Mouse (Mus musculus): ENCODE measurements around the gene Tmem262. TPM values are rescaled to one million over a fixed set of nuclear protein-coding genes. Genes with fewer than 3 reads are reported as not detected.

Gene Tmem262
- polyA plus RNA-seq, 1 experiment from 2014 or later = not detected

- ATAC-seq = no peak
- 89% methylated on average over 14 of the region's 15 CpGs for WGBS
- no peak overlapping the region; the same call in 1 of the 2 replicates for H3K4me2 ChIP-seq (ENCODE audit: low read length)
Measured at GRCm38 (mm10) chr19:6116113-6116850, 36.4 kb downstream of the Tmem262 start.

GRCm38 (mm10) chr19:6117346-6117985 is 37.6 kb downstream of the Tmem262 start:
- ATAC-seq = no peak; the same call in 1 of the 2 replicates
- WGBS = 4% methylated on average over 32 of the region's 32 CpGs
- H3K9ac ChIP-seq (replicated peaks; ENCODE audit: low read depth, low read length) = peak overlapping the region; percentile 88
- H3K4me3 ChIP-seq (replicated peaks; ENCODE audit: low read length) = peak overlapping the region; percentile 88
- H3K4me2 ChIP-seq (ENCODE audit: low read length) = peak overlapping the region; percentile 76
- peaks cover 21% of the 10 kb centered on the region for H3K4me1 ChIP-seq (replicated peaks; ENCODE audit: control insufficient read depth, insufficient read depth, low read length)
- peak overlapping the region; percentile 95 for H3K27ac ChIP-seq (ENCODE audit: low read length)
- H3K27me3 ChIP-seq (replicated peaks; ENCODE audit: control insufficient read depth, insufficient read depth, low read length) = no peaks in the 10 kb centered on the region
- no peaks in the 10 kb centered on the region for H3K9me3 ChIP-seq (ENCODE audit: control insufficient read depth, low read length)
- H3K36me3 ChIP-seq (ENCODE audit: control insufficient read depth, insufficient read depth) = peaks cover 15% of the 10 kb centered on the region

More at GRCm38 (mm10) chr19:6116113-6116850, 36.4 kb downstream of the Tmem262 start:
- H3K27ac ChIP-seq (ENCODE audit: low read length) = no peak overlapping the region
- no peak overlapping the region for H3K4me3 ChIP-seq (replicated peaks; ENCODE audit: low read length)
- no peaks in the 10 kb centered on the region for H3K9me3 ChIP-seq (ENCODE audit: control insufficient read depth, low read length)
- no peaks in the 10 kb centered on the region for H3K27me3 ChIP-seq (replicated peaks; ENCODE audit: control insufficient read depth, insufficient read depth, low read length)
- H3K9ac ChIP-seq (replicated peaks; ENCODE audit: low read depth, low read length) = no peak overlapping the region
- H3K36me3 ChIP-seq (ENCODE audit: control insufficient read depth, insufficient read depth) = peaks cover 15% of the 10 kb centered on the region
- peaks cover 21% of the 10 kb centered on the region for H3K4me1 ChIP-seq (replicated peaks; ENCODE audit: control insufficient read depth, insufficient read depth, low read length)

- peak within 1 kb of the TSS; percentile 76 for H3K4me2 ChIP-seq (ENCODE audit: low read length)
- ATAC-seq = peak; percentile 93
- peak within 1 kb of the TSS; percentile 88 for H3K9ac ChIP-seq (replicated peaks; ENCODE audit: low read depth, low read length)
- no peaks in the 10 kb centered on the region for H3K27me3 ChIP-seq (replicated peaks; ENCODE audit: control insufficient read depth, insufficient read depth, low read length)
- under 1% methylated on average over 77 of the region's 77 CpGs for WGBS
- peaks cover 15% of the 10 kb centered on the region for H3K36me3 ChIP-seq (ENCODE audit: control insufficient read depth, insufficient read depth)
- peak within 1 kb of the TSS; percentile 88 for H3K4me3 ChIP-seq (replicated peaks; ENCODE audit: low read length)
- H3K27ac ChIP-seq (ENCODE audit: low read length) = peak within 1 kb of the TSS; percentile 95
- no peaks in the 10 kb centered on the region for H3K9me3 ChIP-seq (ENCODE audit: control insufficient read depth, low read length)
- peaks cover 21% of the 10 kb centered on the region for H3K4me1 ChIP-seq (replicated peaks; ENCODE audit: control insufficient read depth, insufficient read depth, low read length)
Measured at GRCm38 (mm10) chr19:6117986-6118676, 38.3 kb downstream of the Tmem262 start, which contains the start of gene Sac3d1. Sac3d1 (minus strand) TSS chr19:6118650.

GRCm38 (mm10) chr19:6118677-6119185 is 38.9 kb downstream of the Tmem262 start:
- H3K9me3 ChIP-seq (ENCODE audit: control insufficient read depth, low read length) = no peaks in the 10 kb centered on the region
- WGBS = under 1% methylated on average over 8 of the region's 8 CpGs
- peak; percentile 56; the same call in 1 of the 2 replicates for ATAC-seq
- H3K36me3 ChIP-seq (ENCODE audit: control insufficient read depth, insufficient read depth) = peaks cover 15% of the 10 kb centered on the region
- H3K9ac ChIP-seq (replicated peaks; ENCODE audit: low read depth, low read length) = peak overlapping the region; percentile 88
- H3K4me1 ChIP-seq (replicated peaks; ENCODE audit: control insufficient read depth, insufficient read depth, low read length) = peaks cover 26% of the 10 kb centered on the region
- H3K27me3 ChIP-seq (replicated peaks; ENCODE audit: control insufficient read depth, insufficient read depth, low read length) = no peaks in the 10 kb centered on the region
- H3K4me2 ChIP-seq (ENCODE audit: low read length) = peak overlapping the region; percentile 76
- H3K4me3 ChIP-seq (replicated peaks; ENCODE audit: low read length) = peak overlapping the region; percentile 88
- H3K27ac ChIP-seq (ENCODE audit: low read length) = peak overlapping the region; percentile 95

GRCm38 (mm10) chr19:6121761-6122160 is 41.9 kb downstream of the Tmem262 start:
- Histone ChIP-seq H3K9me3 (ENCODE audit: control insufficient read depth, low read length) (no peaks in the 10 kb centered on the region), H3K27ac (ENCODE audit: low read length) (no peak overlapping the region), H3K4me2 (ENCODE audit: low read length) (no peak overlapping the region), H3K27me3 (replicated peaks; ENCODE audit: control insufficient read depth, insufficient read depth, low read length) (no peaks in the 10 kb centered on the region), H3K9ac (replicated peaks; ENCODE audit: low read depth, low read length) (no peak overlapping the region), H3K36me3 (ENCODE audit: control insufficient read depth, insufficient read depth) (no peaks in the 10 kb centered on the region), H3K4me1 (replicated peaks; ENCODE audit: control insufficient read depth, insufficient read depth, low read length) (peaks cover 23% of the 10 kb centered on the region), H3K4me3 (replicated peaks; ENCODE audit: low read length) (no peak overlapping the region)
- no peak for ATAC-seq
- WGBS = 35% methylated on average over 19 of the region's 19 CpGs

GRCm38 (mm10) chr19:6123330-6123729 is 43.5 kb downstream of the Tmem262 start:
- H3K4me2 ChIP-seq (ENCODE audit: low read length) = no peak overlapping the region
- no peak for ATAC-seq
- H3K27ac ChIP-seq (ENCODE audit: low read length) = no peak overlapping the region
- H3K4me3 ChIP-seq (replicated peaks; ENCODE audit: low read length) = no peak overlapping the region
- 64% methylated on average over 8 of the region's 8 CpGs for WGBS
- H3K9me3 ChIP-seq (ENCODE audit: control insufficient read depth, low read length) = no peaks in the 10 kb centered on the region
- H3K9ac ChIP-seq (replicated peaks; ENCODE audit: low read depth, low read length) = no peak overlapping the region
- H3K4me1 ChIP-seq (replicated peaks; ENCODE audit: control insufficient read depth, insufficient read depth, low read length) = peaks cover 15% of the 10 kb centered on the region
- no peaks in the 10 kb centered on the region for H3K36me3 ChIP-seq (ENCODE audit: control insufficient read depth, insufficient read depth)
- H3K27me3 ChIP-seq (replicated peaks; ENCODE audit: control insufficient read depth, insufficient read depth, low read length) = no peaks in the 10 kb centered on the region

- H3K9me3 ChIP-seq (ENCODE audit: control insufficient read depth, low read length) = no peaks in the 10 kb centered on the region
- H3K36me3 ChIP-seq (ENCODE audit: control insufficient read depth, insufficient read depth) = no peaks in the 10 kb centered on the region
- no peak overlapping the region for H3K4me3 ChIP-seq (replicated peaks; ENCODE audit: low read length)
- H3K27ac ChIP-seq (ENCODE audit: low read length) = no peak overlapping the region
- no peak overlapping the region for H3K4me2 ChIP-seq (ENCODE audit: low read length)
- ATAC-seq = no peak
- 84% methylated on average over 2 of the region's 2 CpGs for WGBS
- no peaks in the 10 kb centered on the region for H3K27me3 ChIP-seq (replicated peaks; ENCODE audit: control insufficient read depth, insufficient read depth, low read length)
- H3K9ac ChIP-seq (replicated peaks; ENCODE audit: low read depth, low read length) = no peak overlapping the region
- H3K4me1 ChIP-seq (replicated peaks; ENCODE audit: control insufficient read depth, insufficient read depth, low read length) = peaks cover 8% of the 10 kb centered on the region
Measured at GRCm38 (mm10) chr19:6124898-6125297, 45.1 kb downstream of the Tmem262 start.

GRCm38 (mm10) chr19:6126289-6126688 is 46.5 kb downstream of the Tmem262 start:
- Histone ChIP-seq H3K9me3 (ENCODE audit: control insufficient read depth, low read length) (no peaks in the 10 kb centered on the region), H3K4me2 (ENCODE audit: low read length) (no peak overlapping the region), H3K27me3 (replicated peaks; ENCODE audit: control insufficient read depth, insufficient read depth, low read length) (no peaks in the 10 kb centered on the region), H3K9ac (replicated peaks; ENCODE audit: low read depth, low read length) (no peak overlapping the region), H3K27ac (ENCODE audit: low read length) (no peak overlapping the region), H3K36me3 (ENCODE audit: control insufficient read depth, insufficient read depth) (no peaks in the 10 kb centered on the region), H3K4me1 (replicated peaks; ENCODE audit: control insufficient read depth, insufficient read depth, low read length) (peaks cover 7% of the 10 kb centered on the region), H3K4me3 (replicated peaks; ENCODE audit: low read length) (no peak overlapping the region)
- ATAC-seq = no peak
- WGBS = 21% methylated on average over 4 of the region's 4 CpGs
